In genomic region chr2:170222819-170223218, GRCm38 (mm10) we compare ENCODE assay signal across 7 mouse cellular contexts.
DNase-seq lines count a peak whose midpoint lies in the region; ATAC-seq and TF ChIP-seq lines count a peak whose summit lies in the region.

No protein-coding gene starts in this region.

- peak overlapping the region; percentile 61; the same call in 1 of the 2 replicates for H3K4me3 ChIP-seq in G1E (ENCODE audit: low read depth, low read length)
- no peak overlapping the region for H3K4me3 ChIP-seq in forebrain, embryonic 14.5 days (ENCODE audit: low read depth, low read length)
- no peak overlapping the region for H3K4me3 ChIP-seq in limb, embryonic 15.5 days

- H3K4me1 ChIP-seq in G1E (ENCODE audit: insufficient read depth, low read depth, low read length): peaks cover 68% of the 10 kb centered on the region
- peaks cover 41% of the 10 kb centered on the region for H3K4me1 ChIP-seq in forebrain, embryonic 14.5 days (ENCODE audit: control insufficient read depth, insufficient read depth, low read length)
- H3K4me1 ChIP-seq in limb, embryonic 15.5 days: peaks cover 50% of the 10 kb centered on the region

- peak overlapping the region; percentile 40; the same call in 1 of the 2 replicates for H3K9ac ChIP-seq in forebrain, embryonic 14.5 days (ENCODE audit: low read length)
- no peak overlapping the region for H3K9ac ChIP-seq in limb, embryonic 15.5 days

- H3K36me3 ChIP-seq in G1E (replicated peaks): no peaks in the 10 kb centered on the region
- no peaks in the 10 kb centered on the region for H3K36me3 ChIP-seq in forebrain, embryonic 14.5 days (ENCODE audit: control insufficient read depth, insufficient read depth, low read length)
- no peaks in the 10 kb centered on the region for H3K36me3 ChIP-seq in limb, embryonic 15.5 days

- ATAC-seq in G1E (ENCODE audit: extremely low read depth, insufficient number of reproducible peaks, low FRiP score, poor library complexity, severe bottlenecking): peak; percentile 52
- ATAC-seq in forebrain, embryonic 14.5 days: no peak
- ATAC-seq in limb, embryonic 15.5 days (ENCODE audit: insufficient number of reproducible peaks, low FRiP score, low TSS enrichment, low read depth): no peak

- peak; percentile 55 for DNase-seq in CD4-positive helper T cell, adult 2 months (ENCODE audit: low read depth, low spot score)
- peak; percentile 27 for DNase-seq in G1E (ENCODE audit: low spot score)
- peak; percentile 68 for DNase-seq in forebrain, embryonic 14.5 days (ENCODE audit: low spot score)
- peak; percentile 56 for DNase-seq in thymus, postnatal 0 days (ENCODE audit: low spot score)
- DNase-seq in testis, postnatal 10 days (ENCODE audit: low spot score): no peak
- no peak for DNase-seq in cerebellum, adult 8-10 months

- H3K27me3 ChIP-seq in G1E (ENCODE audit: insufficient read depth, low read length): no peaks in the 10 kb centered on the region
- H3K27me3 ChIP-seq in forebrain, embryonic 14.5 days (replicated peaks; ENCODE audit: control insufficient read depth, insufficient read depth, low read length): no peaks in the 10 kb centered on the region
- H3K27me3 ChIP-seq in limb, embryonic 15.5 days: peaks cover 7% of the 10 kb centered on the region

- no peak for TF ChIP-seq CTCF in G1E (IDR thresholded peaks at IDR 0.05; ENCODE audit: low read depth, low read length)

- H3K4me2 ChIP-seq in forebrain, embryonic 14.5 days (ENCODE audit: low read length): peak overlapping the region; percentile 28
- H3K4me2 ChIP-seq in limb, embryonic 15.5 days: peak overlapping the region; percentile 10; the same call in 1 of the 2 replicates

- 1% methylated on average over 6 of the region's 6 CpGs for WGBS in forebrain, embryonic 14.5 days
- 8% methylated on average over 6 of the region's 6 CpGs for WGBS in limb, embryonic 15.5 days

- peak overlapping the region; percentile 9; the same call in 1 of the 2 replicates for H3K27ac ChIP-seq in forebrain, embryonic 14.5 days (ENCODE audit: low read depth, low read length)
- H3K27ac ChIP-seq in limb, embryonic 15.5 days: peak overlapping the region; percentile 23; the same call in 1 of the 2 replicates

- H3K9me3 ChIP-seq in G1E (replicated peaks): no peaks in the 10 kb centered on the region
- no peaks in the 10 kb centered on the region for H3K9me3 ChIP-seq in forebrain, embryonic 14.5 days (replicated peaks; ENCODE audit: control insufficient read depth, low read length)
- H3K9me3 ChIP-seq in limb, embryonic 15.5 days: no peaks in the 10 kb centered on the region

Comparison
In these comparisons a context has a peak if more than half of its experiments do, and no peak if none do; other contexts are left out.
1. DNase-seq: peak in CD4-positive helper T cell, adult 2 months (single experiment), G1E (single experiment), forebrain, embryonic 14.5 days (single experiment) and thymus, postnatal 0 days (single experiment); none in testis, postnatal 10 days (single experiment) and cerebellum, adult 8-10 months (single experiment).